Mouse (Mus musculus) monocyte, adult 59 days (primary cell): Measurements from ENCODE around the gene Ppp1r9a. TPM values are rescaled to one million over a fixed set of nuclear protein-coding genes. Genes with fewer than 3 reads are reported as not detected.

Source experiments
- total RNA-seq, 2 experiments: library from RNA; stranded (reverse); gene quantifications; one replicate each; pipeline ENCODE4 v1.2.4; 2023

The Ppp1r9a gene
- total RNA-seq, result 10 to 100 TPM; 31.2 to 39.8 TPM

DNA sequence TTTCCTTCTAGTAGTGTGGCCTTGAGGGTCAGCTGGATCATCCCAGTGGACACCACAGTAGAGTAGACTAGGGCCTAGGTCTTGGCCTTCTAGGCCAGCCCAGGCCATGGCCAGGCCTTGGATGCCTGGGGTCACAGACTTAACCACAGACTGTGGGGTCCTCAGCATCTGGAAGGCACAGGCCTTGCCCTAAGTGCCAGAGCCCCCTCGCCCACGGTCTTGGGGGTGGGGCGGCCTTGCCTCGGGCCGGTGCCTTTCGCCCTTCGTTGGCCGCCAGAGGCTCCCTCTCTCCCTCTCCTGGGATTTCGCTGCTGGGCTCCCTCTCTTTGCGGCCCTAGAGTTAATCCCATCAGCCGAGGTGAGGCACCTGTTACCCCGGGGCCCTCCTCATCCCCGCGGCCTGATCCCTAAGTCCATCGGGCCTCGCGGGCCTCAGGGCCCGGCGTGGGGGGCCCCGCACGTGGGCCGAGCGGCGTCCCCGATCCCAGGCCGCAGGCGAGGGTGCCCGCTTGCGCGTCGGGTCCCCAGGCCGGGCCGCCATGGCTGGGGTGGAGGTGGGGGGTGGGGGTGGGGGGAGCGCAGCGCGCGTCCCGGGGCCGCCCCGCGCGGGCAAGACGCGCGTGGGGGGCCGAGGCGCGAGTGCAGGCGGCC is at the start of gene Ppp1r9a:
TSS of gene Ppp1r9a (plus strand) at position 244 of the 651 bp plus-strand sequence.

DNA sequence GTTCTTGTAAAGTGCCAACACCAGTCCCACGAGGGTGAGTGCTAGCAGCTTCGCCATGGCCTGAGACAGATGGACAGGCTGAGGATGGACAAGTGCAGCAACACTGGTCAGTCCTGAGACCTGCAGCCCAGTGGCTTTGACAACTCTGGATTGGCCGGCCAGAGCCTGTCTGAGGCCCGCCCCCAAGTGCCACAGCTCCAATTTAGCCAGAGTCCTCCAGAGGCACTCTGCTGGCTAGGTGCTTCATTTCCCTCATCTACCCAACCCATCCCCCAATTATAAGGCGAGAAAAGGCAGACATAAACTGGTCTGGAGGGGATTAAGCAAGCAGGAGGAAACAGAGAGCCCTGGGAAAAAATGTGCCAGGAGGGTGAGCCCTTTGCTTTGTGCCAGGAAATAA is 291.0 kb downstream of the Ppp1r9a start, which contains the start of gene Pon1:
TSS of gene Pon1 (minus strand) at position 254 of the 400 bp plus-strand sequence.

Other genes starting within 250 kb of the Ppp1r9a start
- 1 to 10 TPM; 1.8 to 3.4 TPM for gene Sgce, start 155.7 kb upstream of the Ppp1r9a start, total RNA-seq
- under 1 TPM; 0.15 to 0.21 TPM for gene Peg10, start 155.6 kb upstream of the Ppp1r9a start, total RNA-seq